Mouse (Mus musculus): ENCODE data around the gene Lce1l. TPM values are rescaled to one million over a fixed set of nuclear protein-coding genes. Genes with fewer than 3 reads are reported as not detected.

Lce1l gene
- polyA plus RNA-seq, 1 experiment = 0.23 TPM

DNA sequence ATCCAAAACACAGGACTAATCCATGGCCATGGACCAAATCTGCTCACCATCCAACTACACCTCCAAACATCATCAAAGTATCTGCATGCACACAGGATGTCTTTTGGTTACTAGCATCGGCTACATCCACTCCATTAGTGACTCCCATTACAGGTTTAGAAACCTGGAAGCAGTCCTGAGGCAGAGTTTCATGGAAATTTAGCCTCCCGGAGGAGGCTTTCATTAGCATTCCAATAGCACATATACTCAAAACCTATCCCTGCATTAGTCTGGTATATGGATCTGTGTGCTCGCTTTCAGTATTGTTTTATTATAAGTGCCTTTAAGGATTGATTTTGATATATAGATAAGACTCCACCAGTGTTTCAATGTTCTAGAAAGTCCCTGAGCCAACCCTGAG lies 35.5 kb downstream of the Lce1l start:
- no peak for DNase-seq
- 96% methylated on average over 3 of the region's 3 CpGs for whole genome bisulfite sequencing
- Histone ChIP-seq H3K4me1 (replicated peaks; ENCODE audit: control insufficient read depth, insufficient read depth, low read length) (no peaks in the 10 kb centered on the region), H3K4me3 (ENCODE audit: control insufficient read depth, insufficient read depth, low read length) (no peak overlapping the region), H3K27ac (ENCODE audit: control insufficient read depth, insufficient read depth, low read length) (no peak overlapping the region), H3K36me3 (ENCODE audit: control insufficient read depth, insufficient read depth, low read length) (no peaks in the 10 kb centered on the region), H3K27me3 (ENCODE audit: control insufficient read depth, insufficient read depth, low read length) (no peaks in the 10 kb centered on the region)
- no peak for TF ChIP-seq CTCF (IDR thresholded peaks at IDR 0.05; ENCODE audit: borderline replicate concordance, control insufficient read depth, extremely low read depth, insufficient read depth, low read length, poor library complexity)
- no peak for TF ChIP-seq POLR2A (IDR thresholded peaks at IDR 0.05; ENCODE audit: control insufficient read depth, extremely low read depth, insufficient read depth, low read length, poor library complexity)

GRCm38 (mm10) chr3:92807791-92808190 lies 43.3 kb downstream of the Lce1l start, which contains the start of gene Lce1k:
Gene Lce1k, minus strand, starts transcription at chr3:92807891.
- Histone ChIP-seq H3K27me3 (ENCODE audit: control insufficient read depth, insufficient read depth, low read length) (no peaks in the 10 kb centered on the region), H3K4me3 (ENCODE audit: control insufficient read depth, insufficient read depth, low read length) (no peak within 1 kb of the TSS), H3K36me3 (ENCODE audit: control insufficient read depth, insufficient read depth, low read length) (no peaks in the 10 kb centered on the region), H3K27ac (ENCODE audit: control insufficient read depth, insufficient read depth, low read length) (no peak within 1 kb of the TSS), H3K4me1 (replicated peaks; ENCODE audit: control insufficient read depth, insufficient read depth, low read length) (no peaks in the 10 kb centered on the region)
- no peak for DNase-seq
- TF ChIP-seq CTCF (IDR thresholded peaks at IDR 0.05; ENCODE audit: borderline replicate concordance, control insufficient read depth, extremely low read depth, insufficient read depth, low read length, poor library complexity) (no peak), POLR2A (IDR thresholded peaks at IDR 0.05; ENCODE audit: control insufficient read depth, extremely low read depth, insufficient read depth, low read length, poor library complexity) (no peak)

Other genes starting within 250 kb of the Lce1l start
- gene 2210017I01Rik, start 243.8 kb downstream of the Lce1l start, polyA plus RNA-seq (2012; rRNA removed) = 0.22 TPM in 1 of 2 replicates, not detected in the other
- not detected in 2 replicates for gene Lce6a, start 229.6 kb downstream of the Lce1l start, polyA plus RNA-seq (2012; rRNA removed)
- 0.42 and 0.85 TPM in 2 replicates for gene Lce1a1, start 203.0 kb downstream of the Lce1l start, polyA plus RNA-seq (2012; rRNA removed)
- gene Lce1b, start 194.4 kb downstream of the Lce1l start, polyA plus RNA-seq (2012; rRNA removed) = 0.54 and 1.1 TPM in 2 replicates
- 0.47 and 1.00 TPM in 2 replicates for gene Lce1a2, start 181.0 kb downstream of the Lce1l start, polyA plus RNA-seq (2012; rRNA removed)
- gene Lce1c, start 172.0 kb downstream of the Lce1l start, polyA plus RNA-seq (2012; rRNA removed) = 0.20 TPM in 2 replicates
- 0.37 and 0.96 TPM in 2 replicates for gene Lce1d, start 164.1 kb downstream of the Lce1l start, polyA plus RNA-seq (2012; rRNA removed)
- gene Lce1e, start 142.2 kb downstream of the Lce1l start, polyA plus RNA-seq (2012; rRNA removed) = 0.31 and 0.48 TPM in 2 replicates
- 0.26 and 0.73 TPM in 2 replicates for gene Lce1f, start 130.9 kb downstream of the Lce1l start, polyA plus RNA-seq (2012; rRNA removed)
- not detected in 2 replicates for gene Gm38119, start 112.2 kb downstream of the Lce1l start, polyA plus RNA-seq (2012; rRNA removed)
- gene Lce1g, start 98.9 kb downstream of the Lce1l start, polyA plus RNA-seq (2012; rRNA removed) = 0.26 TPM in 1 of 2 replicates, not detected in the other
- gene Lce1h, start 86.2 kb downstream of the Lce1l start, polyA plus RNA-seq (2012; rRNA removed) = 0.27 TPM in 1 of 2 replicates, not detected in the other
- 0.27 TPM in 1 of 2 replicates, not detected in the other for gene Lce1i, start 72.4 kb downstream of the Lce1l start, polyA plus RNA-seq (2012; rRNA removed)
- gene Lce1j, start 60.8 kb downstream of the Lce1l start, polyA plus RNA-seq (2012; rRNA removed) = 0.66 and 1.3 TPM in 2 replicates
- gene Lce1k, start 43.4 kb downstream of the Lce1l start, polyA plus RNA-seq (2012; rRNA removed) = 0.35 TPM in 1 of 2 replicates, not detected in the other
- 0.38 and 0.40 TPM in 2 replicates for gene Kprp, start 24.0 kb downstream of the Lce1l start, polyA plus RNA-seq (2012; rRNA removed)
- gene 2310050C09Rik, start 18.9 kb upstream of the Lce1l start, polyA plus RNA-seq (2012; rRNA removed) = 0.36 TPM in 2 replicates
- gene Lce3a, start 74.9 kb upstream of the Lce1l start, polyA plus RNA-seq (2012; rRNA removed) = 0.41 TPM in 1 of 2 replicates, not detected in the other
- 0.88 and 1.8 TPM in 2 replicates for gene Lce3b, start 81.7 kb upstream of the Lce1l start, polyA plus RNA-seq (2012; rRNA removed)
- 0.48 and 1.2 TPM in 2 replicates for gene Lce3c, start 93.2 kb upstream of the Lce1l start, polyA plus RNA-seq (2012; rRNA removed)
- not detected in 2 replicates for gene Lce3d, start 106.1 kb upstream of the Lce1l start, polyA plus RNA-seq (2012; rRNA removed)
- gene Lce3e, start 115.8 kb upstream of the Lce1l start, polyA plus RNA-seq (2012; rRNA removed) = 0.34 TPM in 1 of 2 replicates, not detected in the other
- gene Lce3f, start 140.9 kb upstream of the Lce1l start, polyA plus RNA-seq (2012; rRNA removed) = 0.43 TPM in 1 of 2 replicates, not detected in the other
- 3.1 and 3.9 TPM in 2 replicates for gene Crct1, start 164.4 kb upstream of the Lce1l start, polyA plus RNA-seq (2012; rRNA removed)
- 0.51 and 0.73 TPM in 2 replicates for gene Lce1m, start 167.8 kb upstream of the Lce1l start, polyA plus RNA-seq (2012; rRNA removed)
- 0.13 TPM in 1 of 2 replicates, not detected in the other for gene Gm4858, start 217.5 kb upstream of the Lce1l start, polyA plus RNA-seq (2012; rRNA removed)

Data from thymus, adult 2 months (tissue).